Mouse (Mus musculus) Patski (cell line): ENCODE data around the gene Vps35l. TPM values are rescaled to one million over a fixed set of nuclear protein-coding genes. Genes with fewer than 3 reads are reported as not detected.
A peak's percentile ranks its signal among the peaks of the same experiment; 100 is the strongest.

Experiments
- ATAC-seq: fragments of 100-300 bp; one replicate; pipeline ENCODE4 v1.8.0; 2021
- CTCF ChIA-PET: fragments of 350-600 bp; sonication (Branson Sonifier 250); formaldehyde crosslinking; loops from one replicate; lab custom pipeline; 2022; ENCODE audit warnings: inconsistent platforms; lab: Charles Lee
- POLR2A ChIA-PET: fragments of 350-600 bp; sonication (Branson Sonifier 250); formaldehyde crosslinking; loops from one replicate; lab custom pipeline; 2022; ENCODE audit warnings: antibody characterized with exemption, inconsistent platforms; lab: Charles Lee
- DNase-seq: peaks from one replicate; pipeline ENCODE4 v3.0.0-alpha.2; 2011; ENCODE audit warnings: low read depth, low spot score
- H3K27me3 ChIP-seq: fragments of 371-371 bp; one replicate; pipeline ENCODE4 v1.5.1; 2021
- CTCF ChIP-seq: fragments of 100-300 bp; IDR thresholded peaks from one replicate; pipeline ENCODE4 v1.5.1; 2021
- in situ Hi-C: fragments of 300-500 bp; cut with MboI; formaldehyde crosslinking; loops from 3 replicates; pipeline ENCODE4 v1.11.1; 2018; ENCODE audit warnings: low pct_unique_long_range_greater_than_20kb, mixed read lengths
- polyA plus RNA-seq: library from polyadenylated mRNA; unstranded; gene quantifications from one replicate; pipeline ENCODE4 v1.2.3, GENCODE M21; 2021

Gene Vps35l
- polyA plus RNA-seq, 1 experiment from 2014 or later = 107 TPM

DNA sequence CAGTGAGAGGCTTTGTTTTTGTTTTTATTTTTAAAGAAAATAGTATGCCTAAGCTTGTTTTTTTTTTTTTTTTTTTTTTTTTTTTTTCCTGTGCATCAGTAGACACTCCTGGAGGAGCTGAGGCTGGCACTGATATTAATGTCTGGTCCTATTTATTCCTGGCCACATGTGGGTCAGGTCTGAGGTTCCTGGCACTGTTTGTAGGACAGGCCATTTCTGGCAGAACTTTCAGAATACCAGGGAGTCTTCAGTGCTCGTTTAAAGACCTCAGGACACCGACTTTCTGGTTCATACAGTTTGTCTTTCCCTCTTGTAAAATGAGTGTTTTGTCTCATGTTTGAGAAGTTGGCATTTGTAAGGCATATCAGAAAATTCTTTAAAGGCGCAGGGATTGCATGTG, 8.2 kb upstream of the Vps35l start:
- no peak for TF ChIP-seq CTCF
- ChIA-PET POLR2A (interaction anchor here (0.6 kb wide), 1 partner anchor 264 kb away, joined by 3 read pairs; no protein-coding TSS in a partner anchor), CTCF (interaction anchor here (1.4 kb wide), 1 partner anchor 9 kb away, joined by 3 read pairs; no protein-coding TSS in a partner anchor)
- no peak for ATAC-seq
- in situ Hi-C loops = no loop called here
- H3K27me3 ChIP-seq = no peaks in the 10 kb centered on the region
- no peak for DNase-seq

DNA sequence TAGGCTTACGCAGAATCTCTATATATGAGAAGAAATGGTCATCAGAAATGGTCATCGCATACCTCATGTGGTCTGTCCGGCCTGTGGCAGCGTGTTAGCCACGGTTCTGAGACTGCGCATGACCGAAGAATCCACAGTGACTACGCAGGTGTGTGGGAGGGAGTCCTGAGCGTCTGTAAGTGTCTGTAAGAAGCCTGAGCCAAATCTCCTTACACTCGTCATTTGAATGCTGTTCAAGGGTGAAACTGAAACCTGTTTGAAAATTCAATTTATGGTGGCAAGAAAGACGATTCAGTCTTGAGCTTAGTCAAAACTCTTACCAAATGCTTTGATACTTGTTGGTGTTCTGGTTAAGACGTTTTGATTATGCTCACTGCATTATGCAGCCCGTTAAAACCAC, 6.8 kb upstream of the Vps35l start:
- no peak for TF ChIP-seq CTCF
- ATAC-seq (no peak), DNase-seq (no peak)
- POLR2A ChIA-PET = no interaction called here
- no peaks in the 10 kb centered on the region for H3K27me3 ChIP-seq
- CTCF ChIA-PET = no interaction called here
- in situ Hi-C loops = no loop called here

DNA sequence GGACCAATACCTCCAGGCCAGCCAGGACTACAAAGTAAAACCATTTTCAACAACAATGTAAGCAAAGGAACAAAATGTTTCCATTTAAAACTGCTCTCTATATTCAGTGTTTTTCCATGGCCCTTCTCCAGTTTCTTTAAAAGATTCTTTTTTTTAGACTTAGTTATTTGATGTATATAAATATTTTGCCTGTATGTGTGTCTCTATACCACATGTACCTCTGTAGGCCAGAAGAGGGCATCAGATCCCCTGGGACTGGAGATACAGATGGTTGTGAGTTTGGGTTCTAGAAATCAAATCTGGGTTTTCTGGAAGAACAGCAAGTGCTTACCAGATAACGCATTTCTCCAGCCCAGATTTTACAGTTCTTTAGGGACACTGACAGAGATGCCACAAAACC, 1.3 kb upstream of the Vps35l start:
- no peak for DNase-seq
- ChIA-PET POLR2A (no interaction called here), CTCF (interaction anchor here (1.7 kb wide), 1 partner anchor 21 kb away, joined by 3 read pairs; no protein-coding TSS in a partner anchor)
- in situ Hi-C loops = no loop called here
- no peaks in the 10 kb centered on the region for H3K27me3 ChIP-seq
- ATAC-seq = no peak
- TF ChIP-seq CTCF = peak; percentile 37

DNA sequence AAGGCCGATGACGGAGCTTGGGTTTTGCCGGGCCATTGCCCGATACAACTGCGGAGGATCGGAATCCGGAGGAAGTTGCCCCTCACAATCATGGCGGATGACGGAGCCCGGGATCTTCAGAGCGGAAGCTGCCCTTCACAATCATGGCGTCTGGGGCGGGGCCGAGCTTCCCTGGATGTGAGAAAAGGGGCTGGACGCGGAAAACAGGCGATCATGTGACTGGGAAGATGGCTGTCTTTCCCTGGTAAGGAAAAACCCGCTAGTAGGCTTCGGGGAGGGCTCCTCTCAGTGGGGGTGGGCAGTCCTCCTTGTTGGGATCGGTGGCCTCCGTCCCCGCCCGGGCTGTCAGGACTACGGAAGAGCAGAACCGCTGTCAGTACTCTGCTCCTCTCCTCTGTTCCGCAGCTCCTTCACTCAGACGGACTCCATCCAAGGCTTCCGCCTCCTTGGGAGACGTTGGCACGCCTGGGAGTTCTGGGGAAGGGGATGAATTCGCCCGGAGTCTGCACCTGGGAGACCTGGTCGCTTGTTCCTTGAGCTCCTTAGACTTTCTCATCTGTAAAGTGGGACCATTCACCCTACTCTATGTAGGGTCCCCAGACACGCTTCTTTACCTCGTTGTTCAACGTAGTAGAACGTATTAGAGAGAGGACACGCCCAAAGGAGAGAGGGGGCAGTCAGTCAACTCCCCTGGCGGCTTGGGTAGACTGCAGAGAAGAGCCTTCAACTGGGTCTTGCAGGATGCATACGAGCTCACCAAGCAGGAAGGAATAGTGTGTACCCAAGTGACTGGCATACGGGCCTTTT, 709 bp downstream of the Vps35l start:
- CTCF ChIA-PET = interaction anchor here (0.7 to 1.3 kb wide), 8 partner anchors 9 to 255 kb away, joined by 3 to 5 read pairs (median 4); no protein-coding TSS in a partner anchor
- ATAC-seq = peak; percentile 97
- in situ Hi-C loops = no loop called here
- DNase-seq = peak; percentile 89
- POLR2A ChIA-PET = interaction anchor here (0.9 to 1.0 kb wide), 2 partner anchors 10 to 255 kb away, joined by 4 to 7 read pairs; no protein-coding TSS in a partner anchor
- H3K27me3 ChIP-seq = no peaks in the 10 kb centered on the region
- TF ChIP-seq CTCF = no peak

DNA sequence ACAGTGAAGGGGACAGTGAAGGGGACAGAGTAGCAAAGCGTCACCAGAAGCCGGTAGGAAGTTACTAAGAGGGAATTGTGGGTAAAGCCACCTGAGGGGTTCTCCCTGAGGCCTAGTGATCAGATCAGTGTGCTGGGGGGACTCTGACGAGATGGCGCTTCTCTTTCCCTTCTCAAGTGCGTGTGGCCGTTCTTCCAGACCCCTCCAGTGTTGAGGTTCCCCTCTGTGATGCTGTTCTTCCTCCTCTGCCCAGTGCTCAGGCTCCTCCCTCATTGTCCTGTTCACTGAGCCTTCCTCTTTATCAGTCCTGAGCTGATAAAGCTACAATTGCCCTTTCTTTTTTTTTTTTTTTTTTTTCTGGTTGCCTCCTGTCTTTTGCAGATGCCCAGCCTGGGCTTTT, 2.3 kb downstream of the Vps35l start:
- no peaks in the 10 kb centered on the region for H3K27me3 ChIP-seq
- DNase-seq = no peak
- in situ Hi-C loops = no loop called here
- ATAC-seq = no peak
- POLR2A ChIA-PET = no interaction called here
- CTCF ChIA-PET = no interaction called here
- TF ChIP-seq CTCF = no peak

DNA sequence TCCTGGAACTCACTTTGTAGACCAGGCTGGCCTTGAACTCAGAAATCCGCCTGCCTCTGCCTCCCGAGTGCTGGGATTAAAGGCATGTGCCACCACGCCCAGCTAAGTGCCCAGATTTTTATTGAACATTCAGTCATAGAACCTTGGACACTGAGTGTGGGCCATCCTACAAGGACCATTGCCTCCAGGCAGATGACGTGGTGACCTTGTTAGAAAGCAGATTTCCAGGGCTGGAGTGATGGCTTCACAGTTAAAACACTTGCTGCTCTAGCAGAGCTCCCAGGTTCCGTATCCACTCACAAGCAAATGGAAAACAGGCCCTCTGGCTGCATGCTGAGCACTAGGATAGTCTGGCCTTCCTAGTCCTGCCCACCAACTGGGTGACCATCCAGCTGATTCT, 4.7 kb downstream of the Vps35l start:
- in situ Hi-C loops = no loop called here

DNA sequence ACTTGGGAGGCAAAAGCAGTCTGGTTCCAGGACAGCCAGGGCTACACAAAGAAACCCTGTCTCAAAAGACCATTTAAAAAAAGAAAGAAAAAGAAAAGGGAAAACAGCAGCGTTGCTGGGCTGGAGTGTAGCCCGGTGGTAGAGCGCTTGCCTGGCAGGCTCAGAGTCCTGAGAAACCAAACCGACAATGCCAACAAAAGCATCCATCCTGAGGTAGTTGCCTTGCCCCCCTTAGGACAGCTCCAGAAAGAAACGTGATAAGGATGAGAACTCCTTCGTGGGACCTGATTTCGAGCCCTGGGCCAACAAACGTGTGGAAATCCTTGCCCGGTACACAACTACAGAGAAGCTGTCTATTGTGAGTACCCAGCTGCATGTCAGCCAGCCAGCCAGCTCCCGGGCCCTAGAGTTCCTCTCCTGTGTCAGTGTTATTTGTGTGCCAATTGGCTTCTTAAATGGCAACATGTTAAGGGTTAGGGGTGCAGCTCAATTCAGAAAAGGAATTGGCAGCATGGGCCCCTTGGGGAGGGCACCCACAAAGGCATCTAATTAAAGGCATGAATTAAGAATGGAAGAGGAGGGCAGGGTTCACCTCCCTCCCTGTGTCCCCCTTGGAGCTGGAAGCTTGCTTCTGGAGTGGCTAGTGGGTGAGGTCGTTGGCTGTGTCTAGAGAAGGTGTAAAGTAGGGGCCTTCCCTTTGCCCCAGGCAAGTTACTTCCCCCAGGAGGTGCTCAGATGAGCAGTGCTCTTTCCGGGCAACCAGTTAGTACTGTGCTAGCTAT, 8.1 kb downstream of the Vps35l start:
- in situ Hi-C loops = no loop called here
- TF ChIP-seq CTCF = no peak

More for the DNA sequence above, 4.7 kb downstream of the Vps35l start:
- ChIA-PET CTCF (no interaction called here), POLR2A (no interaction called here)
- no peak for ATAC-seq
- no peak for DNase-seq
- no peaks in the 10 kb centered on the region for H3K27me3 ChIP-seq
- TF ChIP-seq CTCF = no peak

DNA sequence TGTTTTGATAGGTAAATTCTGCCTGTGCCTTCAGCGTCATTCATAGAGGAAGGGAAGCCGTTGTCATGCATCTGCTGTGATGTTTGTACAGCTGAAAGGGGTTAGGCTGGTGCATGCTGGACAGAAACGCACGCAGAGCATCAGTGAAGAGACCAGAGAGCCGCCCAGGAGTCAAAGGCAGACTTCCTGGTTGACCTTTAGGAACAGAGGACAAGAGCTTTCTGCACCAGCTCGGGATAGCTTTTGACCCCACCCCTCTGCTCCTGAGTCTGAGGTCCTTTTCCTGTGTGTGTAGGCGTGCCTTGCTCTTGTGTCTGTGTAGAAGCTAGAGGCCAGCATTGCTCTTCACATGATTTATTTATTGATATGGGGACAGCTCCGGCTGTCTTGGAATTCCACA, 9.7 kb downstream of the Vps35l start:
- CTCF ChIA-PET = interaction anchor here (1.3 to 1.4 kb wide), 2 partner anchors 16 to 87 kb away, joined by 3 to 4 read pairs; no protein-coding TSS in a partner anchor
- in situ Hi-C loops = loop anchor here (10.0 kb wide), 1 partner anchor 765 kb away; the partner anchor contains the start of gene Acsm5
- no peak for TF ChIP-seq CTCF
- POLR2A ChIA-PET = interaction anchor here (0.6 kb wide), 1 partner anchor 11 kb away, joined by 3 read pairs; no protein-coding TSS in a partner anchor
- ATAC-seq = no peak
- H3K27me3 ChIP-seq = no peaks in the 10 kb centered on the region
- DNase-seq = no peak

More for the DNA sequence above, 8.1 kb downstream of the Vps35l start:
- no peak for DNase-seq
- no peak for ATAC-seq
- ChIA-PET POLR2A (no interaction called here), CTCF (no interaction called here)
- H3K27me3 ChIP-seq = no peaks in the 10 kb centered on the region

DNA sequence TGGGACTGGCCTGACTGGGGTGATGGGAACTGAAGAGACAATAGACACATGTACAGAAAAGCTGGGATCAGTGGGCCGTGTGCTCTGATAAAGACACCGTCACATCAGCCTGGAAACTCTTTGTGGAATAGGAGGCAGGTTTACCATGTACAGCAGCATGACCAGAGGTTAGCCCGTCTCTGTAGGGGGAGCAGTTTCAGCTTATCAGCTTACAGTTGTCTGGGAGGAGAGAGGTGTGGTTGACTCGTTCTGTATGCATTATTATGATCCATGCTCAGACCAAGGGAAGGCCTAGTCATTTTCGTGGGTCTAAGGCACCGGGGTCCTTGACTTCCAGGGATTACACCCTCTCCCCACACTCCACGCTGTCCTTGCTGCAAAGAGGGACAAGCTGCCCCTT, 11.6 kb downstream of the Vps35l start:
- ATAC-seq (no peak), DNase-seq (no peak)
- ChIA-PET CTCF (interaction anchor here (2.0 kb wide), 1 partner anchor 11 kb away, joined by 5 read pairs; no protein-coding TSS in a partner anchor), POLR2A (interaction anchor here (0.6 to 1.2 kb wide), 2 partner anchors 11 to 13 kb away, joined by 3 to 4 read pairs; partner anchors contain the start of gene Vps35l)
- no peak for TF ChIP-seq CTCF
- no peaks in the 10 kb centered on the region for H3K27me3 ChIP-seq
- in situ Hi-C loops = loop anchor here (10.0 kb wide), 1 partner anchor 763 kb away; the partner anchor contains the start of gene Acsm5

DNA sequence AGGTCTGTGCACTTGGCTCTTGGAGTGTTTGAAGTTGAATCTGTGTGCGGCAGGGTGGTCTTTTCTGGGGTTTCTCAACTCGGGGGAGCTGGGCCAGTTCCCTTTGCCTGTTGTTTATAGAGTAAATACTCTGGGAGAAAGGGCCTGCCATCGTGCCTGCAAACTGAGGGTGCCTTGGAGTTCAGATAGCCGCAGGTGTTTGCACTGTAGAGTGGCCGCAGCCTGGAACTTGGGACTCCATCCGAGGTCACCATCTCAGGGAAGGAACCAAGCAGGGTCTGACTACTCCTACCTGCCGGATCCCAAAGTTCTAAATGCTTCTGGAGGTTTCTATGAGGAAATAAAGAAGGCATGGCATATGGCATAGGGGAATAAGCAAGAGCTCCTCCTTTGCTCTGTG, 15.7 kb downstream of the Vps35l start:
- DNase-seq (no peak), ATAC-seq (no peak)
- POLR2A ChIA-PET = no interaction called here
- no peak for TF ChIP-seq CTCF
- no peaks in the 10 kb centered on the region for H3K27me3 ChIP-seq
- CTCF ChIA-PET = interaction anchor here (0.9 to 2.5 kb wide), 2 partner anchors 10 to 59 kb away, joined by 3 to 9 read pairs; no protein-coding TSS in a partner anchor
- in situ Hi-C loops = loop anchor here (10.0 kb wide), 1 partner anchor 759 kb away; the partner anchor contains the start of gene Acsm5
